Mouse (Mus musculus): ENCODE measurements at regions not wholly inside any gene's neighbourhood (a gene's known extent, or its start where the extent isn't known, plus 50 kb on each side); places are given as distances from the start of the nearest gene placed in this dataset.

GRCm38 (mm10) chrX:167037971-167038370 lies 171.1 kb downstream of the Tmsb4x start:
- H3K27ac ChIP-seq (replicated peaks; ENCODE audit: low read depth, low read length): no peak overlapping the region
- no peaks in the 10 kb centered on the region for H3K9me3 ChIP-seq (replicated peaks; ENCODE audit: control insufficient read depth, low read length)
- no peaks in the 10 kb centered on the region for H3K27me3 ChIP-seq (ENCODE audit: control insufficient read depth, insufficient read depth, low read length)
- ATAC-seq (replicated peaks; ENCODE audit: insufficient number of reproducible peaks, low FRiP score, low TSS enrichment, low read depth) (no peak), DNase-seq (ENCODE audit: low spot score) (no peak)
- no peak overlapping the region for H3K9ac ChIP-seq (replicated peaks; ENCODE audit: low read length)
- H3K4me2 ChIP-seq (ENCODE audit: low read depth, low read length): no peak overlapping the region
- no peaks in the 10 kb centered on the region for H3K4me1 ChIP-seq (ENCODE audit: control insufficient read depth, insufficient read depth, low read length)
- no peak overlapping the region for H3K4me3 ChIP-seq (ENCODE audit: low read depth, low read length)
- H3K36me3 ChIP-seq (replicated peaks; ENCODE audit: control insufficient read depth, insufficient read depth, low read depth, low read length): no peaks in the 10 kb centered on the region

- Histone ChIP-seq H3K9me3 (replicated peaks; ENCODE audit: control insufficient read depth, low read length) (no peaks in the 10 kb centered on the region), H3K4me1 (ENCODE audit: control insufficient read depth, insufficient read depth, low read length) (no peaks in the 10 kb centered on the region), H3K27me3 (ENCODE audit: control insufficient read depth, insufficient read depth, low read length) (no peaks in the 10 kb centered on the region), H3K4me2 (ENCODE audit: low read depth, low read length) (no peak overlapping the region), H3K27ac (replicated peaks; ENCODE audit: low read depth, low read length) (no peak overlapping the region), H3K9ac (replicated peaks; ENCODE audit: low read length) (no peak overlapping the region), H3K36me3 (replicated peaks; ENCODE audit: control insufficient read depth, insufficient read depth, low read depth, low read length) (no peaks in the 10 kb centered on the region), H3K4me3 (ENCODE audit: low read depth, low read length) (no peak overlapping the region)
- ATAC-seq (replicated peaks; ENCODE audit: insufficient number of reproducible peaks, low FRiP score, low TSS enrichment, low read depth) (no peak), DNase-seq (ENCODE audit: low spot score) (no peak)
- WGBS: 21% methylated on average over 1 of the region's 1 CpGs
Observed at GRCm38 (mm10) chrX:167036355-167036754, 172.8 kb downstream of the Tmsb4x start.

GRCm38 (mm10) chrX:167035639-167036038 lies 173.5 kb downstream of the Tmsb4x start:
- no peaks in the 10 kb centered on the region for H3K36me3 ChIP-seq (replicated peaks; ENCODE audit: control insufficient read depth, insufficient read depth, low read depth, low read length)
- H3K4me3 ChIP-seq (ENCODE audit: low read depth, low read length): no peak overlapping the region
- no peak overlapping the region for H3K27ac ChIP-seq (replicated peaks; ENCODE audit: low read depth, low read length)
- no peaks in the 10 kb centered on the region for H3K4me1 ChIP-seq (ENCODE audit: control insufficient read depth, insufficient read depth, low read length)
- no peak overlapping the region for H3K4me2 ChIP-seq (ENCODE audit: low read depth, low read length)
- no peak overlapping the region for H3K9ac ChIP-seq (replicated peaks; ENCODE audit: low read length)
- no peak for ATAC-seq (replicated peaks; ENCODE audit: insufficient number of reproducible peaks, low FRiP score, low TSS enrichment, low read depth)
- no peaks in the 10 kb centered on the region for H3K27me3 ChIP-seq (ENCODE audit: control insufficient read depth, insufficient read depth, low read length)
- DNase-seq (ENCODE audit: low spot score): no peak
- no peaks in the 10 kb centered on the region for H3K9me3 ChIP-seq (replicated peaks; ENCODE audit: control insufficient read depth, low read length)

GRCm38 (mm10) chrX:167033091-167033490 lies 176.0 kb downstream of the Tmsb4x start:
- Histone ChIP-seq H3K27ac (replicated peaks; ENCODE audit: low read depth, low read length) (no peak overlapping the region), H3K9ac (replicated peaks; ENCODE audit: low read length) (no peak overlapping the region), H3K36me3 (replicated peaks; ENCODE audit: control insufficient read depth, insufficient read depth, low read depth, low read length) (no peaks in the 10 kb centered on the region), H3K4me2 (ENCODE audit: low read depth, low read length) (no peak overlapping the region), H3K4me3 (ENCODE audit: low read depth, low read length) (no peak overlapping the region), H3K9me3 (replicated peaks; ENCODE audit: control insufficient read depth, low read length) (no peaks in the 10 kb centered on the region), H3K4me1 (ENCODE audit: control insufficient read depth, insufficient read depth, low read length) (no peaks in the 10 kb centered on the region), H3K27me3 (ENCODE audit: control insufficient read depth, insufficient read depth, low read length) (no peaks in the 10 kb centered on the region)
- WGBS: 68% methylated on average over 2 of the region's 2 CpGs
- ATAC-seq (replicated peaks; ENCODE audit: insufficient number of reproducible peaks, low FRiP score, low TSS enrichment, low read depth) (no peak), DNase-seq (ENCODE audit: low spot score) (no peak)

- Histone ChIP-seq H3K4me2 (ENCODE audit: low read depth, low read length) (no peak overlapping the region), H3K27me3 (ENCODE audit: control insufficient read depth, insufficient read depth, low read length) (no peaks in the 10 kb centered on the region), H3K9me3 (replicated peaks; ENCODE audit: control insufficient read depth, low read length) (no peaks in the 10 kb centered on the region), H3K9ac (replicated peaks; ENCODE audit: low read length) (no peak overlapping the region), H3K36me3 (replicated peaks; ENCODE audit: control insufficient read depth, insufficient read depth, low read depth, low read length) (no peaks in the 10 kb centered on the region), H3K4me1 (ENCODE audit: control insufficient read depth, insufficient read depth, low read length) (no peaks in the 10 kb centered on the region), H3K27ac (replicated peaks; ENCODE audit: low read depth, low read length) (no peak overlapping the region), H3K4me3 (ENCODE audit: low read depth, low read length) (no peak overlapping the region)
- no peak for DNase-seq (ENCODE audit: low spot score)
- WGBS: 47% methylated on average over 3 of the region's 3 CpGs
- ATAC-seq (replicated peaks; ENCODE audit: insufficient number of reproducible peaks, low FRiP score, low TSS enrichment, low read depth): no peak
Observed at GRCm38 (mm10) chrX:167032586-167032985, 176.5 kb downstream of the Tmsb4x start.

GRCm38 (mm10) chrX:167031543-167031942 lies 177.6 kb downstream of the Tmsb4x start:
- no peak overlapping the region for H3K4me2 ChIP-seq (ENCODE audit: low read depth, low read length)
- no peaks in the 10 kb centered on the region for H3K4me1 ChIP-seq (ENCODE audit: control insufficient read depth, insufficient read depth, low read length)
- H3K4me3 ChIP-seq (ENCODE audit: low read depth, low read length): no peak overlapping the region
- no peaks in the 10 kb centered on the region for H3K9me3 ChIP-seq (replicated peaks; ENCODE audit: control insufficient read depth, low read length)
- 74% methylated on average over 2 of the region's 2 CpGs for WGBS
- no peak for ATAC-seq (replicated peaks; ENCODE audit: insufficient number of reproducible peaks, low FRiP score, low TSS enrichment, low read depth)
- H3K36me3 ChIP-seq (replicated peaks; ENCODE audit: control insufficient read depth, insufficient read depth, low read depth, low read length): no peaks in the 10 kb centered on the region
- H3K27me3 ChIP-seq (ENCODE audit: control insufficient read depth, insufficient read depth, low read length): no peaks in the 10 kb centered on the region
- H3K9ac ChIP-seq (replicated peaks; ENCODE audit: low read length): no peak overlapping the region
- no peak overlapping the region for H3K27ac ChIP-seq (replicated peaks; ENCODE audit: low read depth, low read length)
- DNase-seq (ENCODE audit: low spot score): no peak

- ATAC-seq (replicated peaks; ENCODE audit: insufficient number of reproducible peaks, low FRiP score, low TSS enrichment, low read depth) (no peak), DNase-seq (ENCODE audit: low spot score) (no peak)
- Histone ChIP-seq H3K4me3 (ENCODE audit: low read depth, low read length) (no peak overlapping the region), H3K27me3 (ENCODE audit: control insufficient read depth, insufficient read depth, low read length) (no peaks in the 10 kb centered on the region; the same call in 1 of the 2 replicates), H3K27ac (replicated peaks; ENCODE audit: low read depth, low read length) (no peak overlapping the region), H3K4me2 (ENCODE audit: low read depth, low read length) (no peak overlapping the region), H3K9me3 (replicated peaks; ENCODE audit: control insufficient read depth, low read length) (no peaks in the 10 kb centered on the region), H3K36me3 (replicated peaks; ENCODE audit: control insufficient read depth, insufficient read depth, low read depth, low read length) (no peaks in the 10 kb centered on the region), H3K4me1 (ENCODE audit: control insufficient read depth, insufficient read depth, low read length) (no peaks in the 10 kb centered on the region), H3K9ac (replicated peaks; ENCODE audit: low read length) (no peak overlapping the region)
- 76% methylated on average over 2 of the region's 2 CpGs for WGBS
Observed at GRCm38 (mm10) chrX:167015602-167016001, 193.5 kb downstream of the Tmsb4x start.

- Histone ChIP-seq H3K36me3 (replicated peaks; ENCODE audit: control insufficient read depth, insufficient read depth, low read depth, low read length) (no peaks in the 10 kb centered on the region), H3K4me2 (ENCODE audit: low read depth, low read length) (no peak overlapping the region), H3K9ac (replicated peaks; ENCODE audit: low read length) (no peak overlapping the region), H3K27ac (replicated peaks; ENCODE audit: low read depth, low read length) (no peak overlapping the region), H3K9me3 (replicated peaks; ENCODE audit: control insufficient read depth, low read length) (no peaks in the 10 kb centered on the region), H3K4me3 (ENCODE audit: low read depth, low read length) (no peak overlapping the region), H3K27me3 (ENCODE audit: control insufficient read depth, insufficient read depth, low read length) (no peaks in the 10 kb centered on the region), H3K4me1 (ENCODE audit: control insufficient read depth, insufficient read depth, low read length) (no peaks in the 10 kb centered on the region)
- 73% methylated on average over 2 of the region's 2 CpGs for WGBS
- ATAC-seq (replicated peaks; ENCODE audit: insufficient number of reproducible peaks, low FRiP score, low TSS enrichment, low read depth) (no peak), DNase-seq (ENCODE audit: low spot score) (no peak)
Observed at GRCm38 (mm10) chrX:167014322-167014721, 194.8 kb downstream of the Tmsb4x start.

GRCm38 (mm10) chrX:167012891-167013290 lies 196.2 kb downstream of the Tmsb4x start:
- DNase-seq (ENCODE audit: low spot score) (no peak), ATAC-seq (replicated peaks; ENCODE audit: insufficient number of reproducible peaks, low FRiP score, low TSS enrichment, low read depth) (no peak)
- Histone ChIP-seq H3K4me3 (ENCODE audit: low read depth, low read length) (no peak overlapping the region), H3K9ac (replicated peaks; ENCODE audit: low read length) (no peak overlapping the region), H3K9me3 (replicated peaks; ENCODE audit: control insufficient read depth, low read length) (no peaks in the 10 kb centered on the region), H3K27ac (replicated peaks; ENCODE audit: low read depth, low read length) (no peak overlapping the region), H3K27me3 (ENCODE audit: control insufficient read depth, insufficient read depth, low read length) (no peaks in the 10 kb centered on the region), H3K36me3 (replicated peaks; ENCODE audit: control insufficient read depth, insufficient read depth, low read depth, low read length) (no peaks in the 10 kb centered on the region), H3K4me1 (ENCODE audit: control insufficient read depth, insufficient read depth, low read length) (no peaks in the 10 kb centered on the region), H3K4me2 (ENCODE audit: low read depth, low read length) (no peak overlapping the region)
- whole genome bisulfite sequencing: 66% methylated on average over 4 of the region's 4 CpGs

Measured in embryonic facial prominence, embryonic 11.5 days (tissue).